Mouse (Mus musculus): ENCODE data around the gene Cxcl5.

DNA sequence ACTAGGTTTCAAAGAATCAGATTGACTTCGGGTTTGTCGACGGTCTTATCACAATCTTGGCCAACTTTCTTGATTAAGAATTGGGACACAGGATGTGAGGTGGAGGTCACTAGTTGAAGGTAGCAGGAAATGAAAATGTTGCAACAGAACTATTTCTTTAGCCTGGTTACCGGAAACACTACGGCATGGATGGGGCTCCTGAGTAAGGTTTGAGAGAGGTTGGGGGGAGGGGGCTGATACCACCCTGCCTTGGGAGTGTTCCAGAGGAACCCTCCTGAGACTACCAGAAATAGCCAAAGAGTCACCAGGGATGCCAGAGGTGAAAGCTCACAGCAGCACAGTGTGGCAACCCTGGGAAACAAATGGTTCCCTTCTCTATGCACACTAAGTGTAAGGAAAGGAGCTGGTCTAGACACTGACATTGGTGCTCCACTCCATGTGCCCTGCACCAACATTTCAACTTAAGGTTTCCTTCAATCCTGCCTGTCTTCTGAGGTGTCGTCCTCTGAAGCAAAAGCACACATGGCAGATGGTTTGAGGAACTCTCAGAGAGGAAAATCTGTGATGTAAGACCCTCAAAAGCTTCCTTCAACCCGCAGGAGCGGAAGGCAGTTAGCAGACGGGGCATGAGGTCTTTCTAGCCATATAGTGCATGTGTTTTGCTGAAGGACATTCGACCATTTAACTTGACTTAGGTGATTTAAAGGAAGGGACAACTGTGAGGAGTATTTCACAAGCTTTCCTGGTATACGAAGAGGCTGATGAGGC is 30.3 kb downstream of the Cxcl5 start:
- no peak for TF ChIP-seq CTCF (IDR thresholded peaks at IDR 0.05; ENCODE audit: extremely low read depth, insufficient read length, insufficient replicate concordance, low read depth, low read length)
- TF ChIP-seq POLR2A (IDR thresholded peaks at IDR 0.05; ENCODE audit: low read depth, low read length): no peak

Measured in small intestine, adult 2 months (tissue).